Mouse (Mus musculus): ENCODE measurements at regions not wholly inside any gene's neighbourhood (a gene's known extent, or its start where the extent isn't known, plus 50 kb on each side); places are given as distances from the start of the nearest gene placed in this dataset.

- TF ChIP-seq CTCF (IDR thresholded peaks at IDR 0.05; ENCODE audit: extremely low read depth, insufficient read depth, low read length) (no peak), POLR2A (IDR thresholded peaks at IDR 0.05; ENCODE audit: extremely low read depth, insufficient read depth, low read length) (no peak)
Measured at GRCm38 (mm10) chr17:43152620-43153019, 117.5 kb upstream of the Adgrf1 start.

Measured in cortical plate, adult 2 months (tissue).